Mouse (Mus musculus): Measurements from ENCODE around the gene Upp2. TPM values are rescaled to one million over a fixed set of nuclear protein-coding genes. Genes with fewer than 3 reads are reported as not detected.

The Upp2 gene
- total RNA-seq, 1 experiment from 2014 or later, result not detected

DNA sequence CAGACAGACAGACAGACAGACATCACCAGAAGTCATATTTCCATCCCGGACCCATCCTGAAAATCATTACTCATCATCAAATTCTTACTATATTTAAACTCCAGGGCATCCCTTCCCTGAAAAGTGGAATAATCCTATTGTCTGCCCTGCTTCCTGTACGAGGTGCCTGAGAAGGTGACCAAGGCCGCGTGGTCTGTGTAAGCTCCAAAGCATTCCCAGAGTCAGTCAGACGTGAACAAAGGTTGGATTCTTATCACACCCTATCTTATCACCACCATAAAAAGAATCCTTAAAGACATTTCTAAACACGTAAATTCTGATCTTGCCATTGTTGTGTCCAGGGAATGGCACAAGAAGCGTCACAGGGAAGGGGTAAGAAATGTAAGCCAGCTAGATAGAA, 18.2 kb upstream of the Upp2 start:
- ATAC-seq (ENCODE audit: extremely low read depth, insufficient number of reproducible peaks, low FRiP score, poor library complexity, severe bottlenecking), result no peak

DNA sequence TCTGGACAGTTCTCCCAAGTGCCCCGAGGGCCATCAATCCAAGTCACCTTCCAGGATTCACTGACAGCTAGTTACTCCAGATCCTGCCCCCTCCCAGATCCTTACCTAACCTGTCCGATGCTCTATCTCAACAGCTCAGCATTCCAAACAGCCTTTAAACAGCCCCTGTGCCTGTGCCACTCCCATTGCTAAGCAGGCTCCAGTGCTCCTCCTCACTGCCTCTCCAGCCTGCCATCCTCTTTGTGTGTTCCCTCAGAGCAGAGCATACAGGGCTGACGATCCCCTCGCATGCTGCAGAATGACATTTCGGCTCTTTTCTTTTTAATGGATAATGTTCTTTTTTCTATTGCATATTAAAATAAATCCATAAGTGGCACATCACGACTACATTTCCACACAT, 17.1 kb upstream of the Upp2 start:
- ATAC-seq (ENCODE audit: extremely low read depth, insufficient number of reproducible peaks, low FRiP score, poor library complexity, severe bottlenecking), result no peak

GRCm38 (mm10) chr2:58550488-58550887, 16.6 kb upstream of the Upp2 start:
- ATAC-seq (ENCODE audit: extremely low read depth, insufficient number of reproducible peaks, low FRiP score, poor library complexity, severe bottlenecking), result no peak

- ATAC-seq (ENCODE audit: extremely low read depth, insufficient number of reproducible peaks, low FRiP score, poor library complexity, severe bottlenecking), result no peak
Observed at GRCm38 (mm10) chr2:58551866-58552265, 15.2 kb upstream of the Upp2 start.

- ATAC-seq (ENCODE audit: extremely low read depth, insufficient number of reproducible peaks, low FRiP score, poor library complexity, severe bottlenecking), result no peak
Observed at GRCm38 (mm10) chr2:58552296-58552695, 14.8 kb upstream of the Upp2 start.

DNA sequence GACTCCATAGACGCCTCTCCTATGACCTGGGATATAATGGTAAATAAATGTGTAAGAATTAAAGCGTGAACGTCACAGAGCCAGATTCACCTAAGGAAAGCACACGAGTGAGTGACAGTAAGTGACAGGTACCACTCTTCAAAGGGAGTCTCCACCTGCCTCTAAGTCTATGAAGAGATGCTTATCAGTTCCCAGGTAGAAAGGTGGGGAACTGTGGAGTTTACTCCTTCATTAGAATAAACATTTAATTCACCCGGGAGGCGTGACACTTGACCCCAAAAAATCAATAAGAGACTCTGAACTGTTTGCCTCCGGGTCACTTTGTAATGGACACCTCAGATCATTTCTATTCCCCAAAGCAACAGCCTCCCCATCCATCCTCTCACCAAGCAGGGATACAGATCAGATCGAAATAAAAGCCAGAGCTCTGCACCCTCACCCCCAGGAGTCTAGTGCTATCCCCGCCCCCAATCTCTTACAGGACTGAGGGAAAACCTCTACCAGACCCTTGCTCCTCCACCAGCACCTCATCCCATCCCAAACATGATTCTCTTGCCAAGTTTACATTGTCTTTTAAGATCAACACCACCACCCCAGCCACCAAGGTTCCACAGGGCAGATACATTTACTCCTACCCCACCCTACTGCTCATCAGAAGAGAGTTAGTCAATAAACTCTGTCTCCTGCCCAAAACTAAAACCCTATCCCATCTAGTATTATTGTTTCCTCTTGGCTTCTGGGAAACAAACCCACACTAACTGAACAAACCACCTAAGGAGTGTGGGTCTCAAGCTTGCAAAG, 9.9 kb upstream of the Upp2 start:
- ATAC-seq (ENCODE audit: extremely low read depth, insufficient number of reproducible peaks, low FRiP score, poor library complexity, severe bottlenecking), result no peak

DNA sequence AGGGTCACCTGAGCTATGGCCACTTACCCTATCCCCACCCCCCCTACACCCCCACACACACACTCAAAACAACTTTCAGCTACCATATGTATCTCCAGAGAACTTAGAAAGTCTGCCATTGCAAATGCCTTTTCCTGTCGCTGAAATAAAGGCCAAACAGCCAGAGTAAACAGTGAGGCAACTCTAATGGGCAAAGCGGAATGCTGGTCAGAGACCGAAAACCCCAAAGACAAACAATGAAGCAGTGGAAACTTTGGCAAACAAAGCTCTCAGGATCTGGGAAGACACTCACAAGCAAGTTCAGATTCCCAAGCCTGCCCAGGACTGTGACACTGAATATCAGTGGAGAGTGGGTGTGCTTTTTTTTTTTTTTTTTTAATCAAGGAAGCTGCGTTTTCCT, 5.0 kb upstream of the Upp2 start:
- ATAC-seq (ENCODE audit: extremely low read depth, insufficient number of reproducible peaks, low FRiP score, poor library complexity, severe bottlenecking), result no peak

GRCm38 (mm10) chr2:58565267-58565666, 1.8 kb upstream of the Upp2 start:
- no peak for ATAC-seq (ENCODE audit: extremely low read depth, insufficient number of reproducible peaks, low FRiP score, poor library complexity, severe bottlenecking)

GRCm38 (mm10) chr2:58566049-58566409, 1.1 kb upstream of the Upp2 start:
- ATAC-seq (ENCODE audit: extremely low read depth, insufficient number of reproducible peaks, low FRiP score, poor library complexity, severe bottlenecking), result no peak

DNA sequence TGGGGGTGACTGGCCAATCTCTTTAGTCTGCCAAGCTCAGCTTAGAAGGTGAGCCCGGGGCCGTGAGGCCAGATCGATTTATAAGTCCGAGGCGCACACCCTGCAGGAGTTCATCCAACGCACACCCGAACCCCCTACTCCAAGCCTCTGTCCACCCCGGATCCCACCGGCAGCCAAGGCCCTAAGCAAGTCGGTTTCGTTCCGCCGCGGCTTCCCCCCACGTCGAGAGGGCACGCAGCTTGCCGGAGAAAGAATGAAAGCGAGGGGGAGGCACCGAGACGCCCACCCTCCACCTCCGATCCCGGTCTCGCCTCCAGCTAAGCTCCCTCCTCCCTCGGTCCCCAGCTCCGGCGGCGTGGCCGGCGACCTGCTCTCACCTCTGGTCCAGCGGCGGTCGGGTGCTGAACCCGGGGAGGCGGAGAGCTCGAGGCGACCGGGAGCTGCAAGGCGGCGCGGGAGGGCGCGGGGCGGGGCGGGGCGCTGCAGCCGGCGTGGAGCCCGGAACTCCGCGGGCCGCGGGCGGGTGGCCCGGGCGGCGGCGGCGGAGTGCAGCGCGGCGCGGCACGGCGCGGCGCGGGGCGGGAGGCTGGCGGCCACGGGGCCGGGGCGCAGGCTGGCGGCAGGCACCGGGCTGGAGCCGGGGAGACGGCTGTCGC, 560 bp upstream of the Upp2 start:
- ATAC-seq (ENCODE audit: extremely low read depth, insufficient number of reproducible peaks, low FRiP score, poor library complexity, severe bottlenecking), result no peak

- ATAC-seq (ENCODE audit: extremely low read depth, insufficient number of reproducible peaks, low FRiP score, poor library complexity, severe bottlenecking), result no peak
Observed at GRCm38 (mm10) chr2:58567866-58568719, 995 bp downstream of the Upp2 start.

- no peak for ATAC-seq (ENCODE audit: extremely low read depth, insufficient number of reproducible peaks, low FRiP score, poor library complexity, severe bottlenecking)
Observed at GRCm38 (mm10) chr2:58568841-58569645, 1.9 kb downstream of the Upp2 start.

DNA sequence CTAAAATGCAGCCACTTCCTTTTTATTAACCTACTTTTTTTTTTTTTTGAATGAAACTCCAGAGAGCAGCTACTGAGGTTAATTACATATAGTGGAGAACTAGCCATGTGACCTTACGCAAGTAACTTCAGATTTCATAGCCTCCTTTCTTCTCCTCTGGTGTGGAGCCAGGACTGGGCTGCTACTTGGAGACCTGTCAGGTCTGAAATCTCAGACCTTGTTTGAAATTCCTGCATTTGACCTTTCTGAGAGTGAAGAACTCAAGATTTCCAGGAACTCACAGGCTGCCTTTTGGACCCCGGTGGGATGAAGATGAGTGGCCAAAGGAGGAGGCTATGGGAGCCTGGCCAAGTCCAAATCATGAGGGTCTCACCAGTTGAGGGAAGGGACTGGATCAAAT, 7.1 kb downstream of the Upp2 start:
- no peak for ATAC-seq (ENCODE audit: extremely low read depth, insufficient number of reproducible peaks, low FRiP score, poor library complexity, severe bottlenecking)

DNA sequence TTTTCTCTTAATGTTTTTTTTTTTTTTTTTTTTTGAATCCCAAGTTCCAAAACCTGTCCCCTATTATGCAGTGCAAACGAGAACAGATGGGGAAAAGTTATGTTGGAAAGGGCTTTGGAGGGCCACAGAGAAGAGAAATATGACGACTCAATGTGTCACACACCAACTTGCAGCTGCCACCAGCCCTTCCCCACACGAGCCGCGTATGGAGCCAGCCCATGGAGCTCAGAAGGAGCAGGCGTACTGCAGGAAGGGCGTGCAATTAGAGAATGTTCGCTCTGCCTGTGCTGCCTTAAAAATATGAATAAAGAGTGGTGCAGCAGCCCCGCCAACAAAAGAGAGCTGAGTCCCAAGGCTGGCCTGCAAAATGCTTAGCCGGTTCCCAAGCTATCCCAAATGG, 19.2 kb downstream of the Upp2 start:
- ATAC-seq (ENCODE audit: extremely low read depth, insufficient number of reproducible peaks, low FRiP score, poor library complexity, severe bottlenecking), result no peak

DNA sequence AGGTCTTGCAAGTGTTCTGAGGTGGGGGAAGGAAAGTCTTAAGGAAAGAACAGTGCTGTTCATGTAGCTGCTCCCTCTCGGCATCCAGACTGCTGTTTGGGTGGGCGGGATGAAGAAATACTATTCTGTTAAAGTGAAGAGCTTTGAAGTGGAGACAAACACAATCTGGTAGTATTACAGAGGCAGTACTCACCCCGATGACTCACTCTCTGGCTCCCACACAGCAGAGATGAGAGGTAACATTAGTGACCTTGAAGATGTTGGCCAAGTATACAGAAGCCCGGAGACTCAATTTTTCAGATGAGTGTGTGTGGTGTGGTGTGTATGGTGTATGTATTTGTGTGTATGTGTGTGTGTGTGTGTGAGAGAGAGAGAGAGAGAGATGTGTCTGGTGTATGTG, 22.5 kb downstream of the Upp2 start:
- no peak for ATAC-seq (ENCODE audit: extremely low read depth, insufficient number of reproducible peaks, low FRiP score, poor library complexity, severe bottlenecking)

- no peak for ATAC-seq (ENCODE audit: extremely low read depth, insufficient number of reproducible peaks, low FRiP score, poor library complexity, severe bottlenecking)
Observed at GRCm38 (mm10) chr2:58590055-58590454, 23.0 kb downstream of the Upp2 start.

DNA sequence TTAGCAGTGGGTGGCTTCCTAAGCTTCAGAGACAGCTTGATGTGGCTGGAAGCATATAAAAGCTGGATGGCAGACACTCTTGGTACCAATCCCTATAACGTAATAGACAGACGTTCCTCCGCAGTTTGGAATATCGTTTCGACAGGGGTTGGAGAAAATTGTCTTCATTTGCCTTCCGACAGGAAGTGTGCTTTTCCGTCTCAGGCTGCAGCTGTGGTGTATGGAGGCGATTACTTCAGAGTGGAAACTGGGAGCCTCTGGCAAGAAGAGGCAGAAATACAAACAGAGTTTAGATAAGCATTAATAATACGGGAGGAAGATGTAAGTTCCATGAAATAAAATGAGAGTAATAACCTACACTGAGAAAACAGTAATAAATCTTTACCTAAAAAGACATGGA, 28.3 kb downstream of the Upp2 start:
- ATAC-seq (ENCODE audit: extremely low read depth, insufficient number of reproducible peaks, low FRiP score, poor library complexity, severe bottlenecking), result no peak

DNA sequence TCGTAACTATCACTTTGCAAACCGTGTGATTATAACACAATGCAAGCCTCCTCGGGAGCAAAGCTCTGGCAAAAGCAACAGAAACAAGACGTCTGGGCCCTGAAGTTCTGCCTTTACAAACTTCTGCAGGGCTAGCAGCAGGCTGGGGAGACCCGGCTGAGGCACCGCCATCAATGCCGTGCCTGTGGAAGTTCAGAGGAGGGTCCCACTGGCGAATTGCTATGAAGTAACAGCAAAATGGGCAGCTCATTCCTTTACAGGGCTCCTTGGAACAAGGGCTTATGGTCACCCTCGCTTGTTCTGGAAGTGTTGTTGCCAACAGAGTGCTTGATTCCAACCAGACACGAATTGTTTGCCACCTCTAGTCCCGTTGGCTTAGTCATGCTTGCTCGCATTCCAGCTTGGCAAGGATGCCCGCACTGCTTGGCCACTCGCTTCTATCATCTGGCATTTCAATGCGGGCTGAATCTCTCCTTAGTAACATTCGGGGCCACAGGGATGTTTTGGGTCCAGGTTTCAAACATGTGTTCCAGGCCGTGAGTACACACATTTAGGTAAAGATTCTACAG, 29.8 kb downstream of the Upp2 start:
- no peak for ATAC-seq (ENCODE audit: extremely low read depth, insufficient number of reproducible peaks, low FRiP score, poor library complexity, severe bottlenecking)

DNA sequence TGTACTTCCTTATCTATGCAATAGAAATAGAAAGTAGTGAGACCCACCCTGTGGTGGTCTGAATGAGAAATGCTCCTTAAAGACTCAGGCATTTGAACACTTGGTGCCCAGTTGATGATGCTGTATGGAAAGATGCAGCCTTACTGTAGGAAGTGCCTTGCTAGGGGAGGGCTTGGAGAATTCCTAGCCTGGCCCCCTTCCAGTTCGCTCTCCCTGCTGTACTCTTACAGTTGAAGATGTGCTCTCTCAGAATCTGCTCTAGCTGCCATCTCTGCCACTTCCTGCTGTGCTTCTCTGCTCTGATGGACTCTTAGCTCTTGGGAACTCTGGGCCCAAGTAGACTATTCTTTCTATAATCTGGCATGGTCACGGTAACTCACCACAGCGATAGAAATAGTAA, 30.5 kb downstream of the Upp2 start:
- ATAC-seq (ENCODE audit: extremely low read depth, insufficient number of reproducible peaks, low FRiP score, poor library complexity, severe bottlenecking), result no peak

All from neutrophil, adult 5-6 weeks (primary cell).